Mouse (Mus musculus) layer of hippocampus, adult 18-20 months (tissue): ENCODE measurements around the gene Vma21-ps. TPM values are rescaled to one million over a fixed set of nuclear protein-coding genes. Genes with fewer than 3 reads are reported as not detected.
"Not testable (repeated sequence)": the region's sequence is repeated elsewhere in the genome, so short reads cannot be mapped to it uniquely, and the experiment has no call there.

ENCODE experiments used
- DNase-seq, 2 experiments: peaks; one replicate each; pipeline ENCODE4 v3.0.0; 2022; ENCODE audit warnings: low spot score in 2 of 2
- long read RNA-seq: library from polyadenylated mRNA; stranded (forward); transcript quantifications from one replicate; pipeline ENCODE4 v2.0.0, GENCODE M21; 2021
- total RNA-seq, 2 experiments: library from RNA; stranded (reverse); gene quantifications; 2 replicates each; pipeline ENCODE4 v1.2.3; 2021

Gene Vma21-ps
- total RNA-seq: not detected
- long read RNA-seq: 0 reads

- DNase-seq: not testable (repeated sequence)
These were observed at the start of gene Vma21-ps for GRCm38 (mm10) chr4:52497144-52497543. Gene Vma21-ps, minus strand, starts transcription at chr4:52497244.

DNA sequence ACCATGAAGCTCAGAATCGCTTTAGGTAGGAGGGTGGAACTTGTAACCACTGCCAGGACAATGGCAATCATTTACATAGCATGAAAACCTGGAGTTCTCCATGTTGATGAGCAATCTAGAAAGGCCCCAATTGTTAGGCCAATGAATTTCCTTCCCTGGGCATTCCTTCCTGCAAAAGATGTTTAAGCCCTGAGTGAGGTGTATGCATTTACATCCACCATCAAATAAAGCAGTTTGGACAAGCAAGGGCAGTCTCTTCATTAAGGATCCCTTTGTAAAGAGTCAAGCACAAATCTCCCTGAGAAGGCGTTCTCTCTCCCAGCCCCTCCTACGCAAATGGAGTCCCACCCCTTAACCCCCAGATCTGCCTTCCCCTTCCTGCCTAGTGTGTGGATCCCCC, 46.0 kb upstream of the Vma21-ps start:
- DNase-seq: no peak

- DNase-seq: peak in 1 of 2 experiments; percentile 68
These were observed 33.6 kb upstream of the Vma21-ps start for GRCm38 (mm10) chr4:52530636-52531035.

DNA sequence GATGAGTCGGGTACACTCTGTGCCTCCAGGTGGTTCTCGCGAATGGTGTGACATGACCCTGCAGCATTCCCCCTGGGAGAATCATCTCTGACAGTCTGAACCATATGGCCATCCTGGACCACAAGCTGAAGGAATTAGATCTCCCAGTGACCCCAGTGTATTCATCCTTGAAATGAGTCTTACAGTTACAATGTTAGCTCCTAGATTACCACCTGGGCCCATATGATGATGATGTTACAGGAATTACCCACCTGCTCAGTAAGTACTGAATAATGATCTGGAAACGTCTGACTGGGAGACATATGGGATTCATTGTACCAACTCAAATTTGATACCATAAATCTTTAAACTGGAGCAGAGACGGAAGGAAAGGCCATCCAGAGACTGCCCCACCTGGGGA, 29.4 kb upstream of the Vma21-ps start:
- no peak for DNase-seq

DNA sequence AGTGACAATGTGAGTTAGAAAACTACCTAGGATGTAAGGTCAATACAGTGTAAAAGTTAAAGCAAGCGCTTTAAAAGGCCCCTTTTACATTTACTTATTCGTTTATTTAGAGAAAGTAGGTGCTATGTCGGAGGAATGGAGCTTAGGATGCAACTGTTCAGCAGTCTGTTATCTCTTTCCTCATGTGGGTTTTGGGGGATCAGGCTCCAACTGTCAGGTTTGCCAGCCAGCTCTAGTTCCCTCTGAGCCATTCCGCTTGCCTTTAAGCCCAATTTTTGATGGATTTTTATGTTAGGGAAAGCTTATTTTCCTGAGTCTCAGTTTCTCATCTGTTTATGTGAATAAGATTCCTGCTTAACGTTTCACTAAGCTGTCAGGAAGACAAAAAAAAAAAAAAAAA, 22.3 kb upstream of the Vma21-ps start:
- DNase-seq: peak; percentile 54 to 81

GRCm38 (mm10) chr4:52517580-52517979, 20.5 kb upstream of the Vma21-ps start:
- peak in 1 of 2 experiments; percentile 32 for DNase-seq

- no peak for DNase-seq
These were observed 9.6 kb downstream of the Vma21-ps start for GRCm38 (mm10) chr4:52487486-52487885.

- DNase-seq: no peak
These were observed 23.6 kb downstream of the Vma21-ps start for GRCm38 (mm10) chr4:52473431-52473830.

DNA sequence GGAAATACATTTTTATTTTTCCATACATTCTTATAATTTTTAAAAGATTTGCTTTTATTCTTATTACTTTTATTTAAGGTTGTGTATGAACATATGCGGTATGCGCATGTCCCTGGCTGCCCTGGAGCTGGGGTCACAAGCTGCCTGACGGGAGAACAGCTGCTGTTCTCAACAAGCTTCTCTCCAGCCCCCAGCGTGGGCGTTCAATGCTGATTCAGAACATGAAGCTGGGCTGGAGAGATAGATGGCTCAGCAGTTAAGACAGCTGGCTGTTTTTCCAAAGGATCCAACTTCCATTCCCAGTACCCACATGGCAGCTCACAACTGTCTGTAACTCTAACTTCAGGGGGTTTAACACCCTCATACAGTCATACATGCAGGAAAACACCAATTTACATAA, 35.7 kb downstream of the Vma21-ps start:
- peak; percentile 55 to 79 for DNase-seq

GRCm38 (mm10) chr4:52459726-52460125, 37.3 kb downstream of the Vma21-ps start:
- DNase-seq: no peak

Other genes starting within 250 kb of the Vma21-ps start
- 10 to 100 TPM; 11.2 to 11.9 TPM for gene Smc2, start 58.0 kb downstream of the Vma21-ps start, total RNA-seq
- gene Toporsl, start 99.0 kb upstream of the Vma21-ps start, total RNA-seq: not detected